Mouse (Mus musculus) stomach, postnatal 0 days (tissue): ENCODE data around the gene Epyc.

Source experiments
- CTCF ChIP-seq: IDR thresholded peaks from 2 replicates; pipeline ENCODE4 v1.5.1; 2016; ENCODE audit warnings: antibody characterized with exemption, low read depth, mild to moderate bottlenecking, moderate library complexity
- EP300 ChIP-seq: optimal IDR thresholded peaks from 2 replicates; pipeline ENCODE3; 2016; ENCODE audit warnings: antibody characterized with exemption

GRCm38 (mm10) chr10:97595680-97596079 lies 48.2 kb upstream of the Epyc start:
- TF ChIP-seq CTCF, result no peak
- TF ChIP-seq EP300, result no peak
